Mouse (Mus musculus) lung, embryonic 16.5 days (tissue): ENCODE measurements around the gene Cmtm4. TPM values are rescaled to one million over a fixed set of nuclear protein-coding genes. Genes with fewer than 3 reads are reported as not detected.

Source experiments
- ATAC-seq: fragments of 200-750 bp; cut with Nextera tagmentation; 2 replicates; pipeline ENCODE4 v1.8.0; 2017; ENCODE audit warnings: low read depth, mild to moderate bottlenecking, moderate library complexity
- H3K27ac ChIP-seq: fragments of 300-500 bp; sonication (generic); 2 replicates; pipeline ENCODE4 v1.5.1; 2014; ENCODE audit warnings: mild to moderate bottlenecking, control low read depth, low read length
- H3K27me3 ChIP-seq: fragments of 300-500 bp; sonication (generic); 2 replicates; pipeline ENCODE4 v1.6.1; 2014; ENCODE audit warnings: low read depth, low read length, mixed read lengths; ENCODE audit not compliant: control insufficient read depth, insufficient read depth
- H3K36me3 ChIP-seq: fragments of 300-500 bp; sonication (generic); 2 replicates; pipeline ENCODE4 v1.6.1; 2014; ENCODE audit warnings: low read length; ENCODE audit not compliant: control insufficient read depth, insufficient read depth
- H3K4me1 ChIP-seq: fragments of 300-500 bp; sonication (generic); replicated peaks from 2 replicates; pipeline ENCODE4 v1.6.1; 2014; ENCODE audit warnings: low read length, mixed read lengths; ENCODE audit not compliant: control insufficient read depth, insufficient read depth
- H3K4me2 ChIP-seq: fragments of 300-500 bp; sonication (generic); 2 replicates; pipeline ENCODE4 v1.6.1; 2014; ENCODE audit warnings: low read depth, low read length, control low read depth
- H3K4me3 ChIP-seq: fragments of 300-500 bp; sonication (generic); 2 replicates; pipeline ENCODE4 v1.5.1; 2014; ENCODE audit warnings: mild to moderate bottlenecking, low read length, control low read depth
- H3K9ac ChIP-seq: fragments of 300-500 bp; sonication (generic); 2 replicates; pipeline ENCODE4 v1.6.1; 2014; ENCODE audit warnings: low read length, control low read depth
- H3K9me3 ChIP-seq: fragments of 300-500 bp; sonication (generic); 2 replicates; pipeline ENCODE4 v1.6.1; 2016; ENCODE audit warnings: low read length; ENCODE audit not compliant: control insufficient read depth
- WGBS: fragments of 180-500 bp; shearing (Covaris S2); extraction: QIAGEN DNeasy Blood & Tissue Kit; methylation state at CpG from one replicate; pipeline ENCODE4 v1.1.7; 2014; 5-methylcytosine and 5-hydroxymethylcytosine counted together
- polyA plus RNA-seq: library from polyadenylated mRNA; unstranded; fragments of >200 nt; fragmentation: Nextera tagmentation; extraction: Ambion mirVana; gene quantifications from 2 replicates; pipeline ENCODE4 v1.2.1, GENCODE M21; 2015

Cmtm4 gene
- polyA plus RNA-seq, 1 experiment from 2014 or later: 2.6 TPM

- Histone ChIP-seq H3K27ac (no peak overlapping the region), H3K4me1 (peaks cover 27% of the 10 kb centered on the region), H3K9ac (no peak overlapping the region), H3K9me3 (no peaks in the 10 kb centered on the region), H3K4me2 (no peak overlapping the region), H3K36me3 (no peaks in the 10 kb centered on the region), H3K4me3 (no peak overlapping the region), H3K27me3 (no peaks in the 10 kb centered on the region)
- 70% methylated on average over 3 of the region's 3 CpGs for WGBS
- no peak for ATAC-seq
These were observed 11.6 kb downstream of the Cmtm4 start for GRCm38 (mm10) chr8:104383977-104384376.

GRCm38 (mm10) chr8:104383296-104383695 lies 12.3 kb downstream of the Cmtm4 start:
- Histone ChIP-seq H3K4me2 (no peak overlapping the region), H3K4me1 (peaks cover 27% of the 10 kb centered on the region), H3K27ac (no peak overlapping the region)

GRCm38 (mm10) chr8:104380961-104381411 lies 14.6 kb downstream of the Cmtm4 start:
- Histone ChIP-seq H3K4me3 (no peak overlapping the region), H3K9ac (no peak overlapping the region), H3K27me3 (no peaks in the 10 kb centered on the region), H3K9me3 (no peaks in the 10 kb centered on the region), H3K4me1 (peaks cover 18% of the 10 kb centered on the region), H3K36me3 (no peaks in the 10 kb centered on the region), H3K4me2 (no peak overlapping the region), H3K27ac (no peak overlapping the region)
- 82% methylated on average over 5 of the region's 5 CpGs for WGBS
- ATAC-seq: no peak

More at GRCm38 (mm10) chr8:104383296-104383695, 12.3 kb downstream of the Cmtm4 start:
- H3K9me3 ChIP-seq: no peaks in the 10 kb centered on the region
- ATAC-seq: no peak
- H3K4me3 ChIP-seq: no peak overlapping the region
- H3K36me3 ChIP-seq: no peaks in the 10 kb centered on the region
- WGBS: 45% methylated on average over 2 of the region's 2 CpGs
- H3K9ac ChIP-seq: no peak overlapping the region
- no peaks in the 10 kb centered on the region for H3K27me3 ChIP-seq

GRCm38 (mm10) chr8:104380269-104380668 lies 15.3 kb downstream of the Cmtm4 start:
- no peak overlapping the region for H3K27ac ChIP-seq
- no peaks in the 10 kb centered on the region for H3K36me3 ChIP-seq
- no peak overlapping the region for H3K4me3 ChIP-seq
- H3K27me3 ChIP-seq: no peaks in the 10 kb centered on the region
- peaks cover 25% of the 10 kb centered on the region for H3K4me1 ChIP-seq
- no peak for ATAC-seq
- no peak overlapping the region for H3K4me2 ChIP-seq
- 74% methylated on average over 7 of the region's 7 CpGs for WGBS
- no peaks in the 10 kb centered on the region for H3K9me3 ChIP-seq
- H3K9ac ChIP-seq: no peak overlapping the region

GRCm38 (mm10) chr8:104379301-104379836 lies 16.2 kb downstream of the Cmtm4 start:
- Histone ChIP-seq H3K9ac (no peak overlapping the region), H3K27ac (no peak overlapping the region), H3K4me2 (no peak overlapping the region), H3K27me3 (no peaks in the 10 kb centered on the region), H3K36me3 (no peaks in the 10 kb centered on the region), H3K9me3 (no peaks in the 10 kb centered on the region), H3K4me1 (peaks cover 32% of the 10 kb centered on the region), H3K4me3 (no peak overlapping the region)
- ATAC-seq: no peak
- 55% methylated on average over 10 of the region's 10 CpGs for WGBS

GRCm38 (mm10) chr8:104376669-104377068 lies 18.9 kb downstream of the Cmtm4 start:
- ATAC-seq: no peak
- Histone ChIP-seq H3K4me3 (no peak overlapping the region), H3K4me1 (peaks cover 21% of the 10 kb centered on the region), H3K27me3 (no peaks in the 10 kb centered on the region), H3K27ac (no peak overlapping the region), H3K4me2 (no peak overlapping the region), H3K36me3 (no peaks in the 10 kb centered on the region), H3K9ac (no peak overlapping the region), H3K9me3 (no peaks in the 10 kb centered on the region)
- 52% methylated on average over 11 of the region's 11 CpGs for WGBS

GRCm38 (mm10) chr8:104375959-104376358 lies 19.6 kb downstream of the Cmtm4 start:
- no peaks in the 10 kb centered on the region for H3K36me3 ChIP-seq
- no peaks in the 10 kb centered on the region for H3K9me3 ChIP-seq
- no peak overlapping the region for H3K4me2 ChIP-seq
- H3K4me1 ChIP-seq: peaks cover 21% of the 10 kb centered on the region
- 0 out of 2 replicates have a peak, but pooled peaks have one; percentile 4 for ATAC-seq
- H3K27ac ChIP-seq: peak overlapping the region; percentile 75; the same call in 1 of the 2 replicates
- 59% methylated on average over 5 of the region's 5 CpGs for WGBS
- no peak overlapping the region for H3K4me3 ChIP-seq
- peak overlapping the region; percentile 32; the same call in 1 of the 2 replicates for H3K9ac ChIP-seq
- no peaks in the 10 kb centered on the region for H3K27me3 ChIP-seq

- no peak overlapping the region for H3K4me3 ChIP-seq
- peak overlapping the region; percentile 75 for H3K27ac ChIP-seq
- H3K27me3 ChIP-seq: no peaks in the 10 kb centered on the region
- peak; percentile 63 for ATAC-seq
- peak overlapping the region; percentile 27; the same call in 1 of the 2 replicates for H3K4me2 ChIP-seq
- H3K9me3 ChIP-seq: no peaks in the 10 kb centered on the region
- peaks cover 22% of the 10 kb centered on the region for H3K4me1 ChIP-seq
- H3K36me3 ChIP-seq: no peaks in the 10 kb centered on the region
- peak overlapping the region; percentile 32 for H3K9ac ChIP-seq
- 26% methylated on average over 14 of the region's 14 CpGs for WGBS
These were observed 20.5 kb downstream of the Cmtm4 start for GRCm38 (mm10) chr8:104374864-104375846.

GRCm38 (mm10) chr8:104374269-104374668 lies 21.3 kb downstream of the Cmtm4 start:
- WGBS: 60% methylated on average over 11 of the region's 11 CpGs

More at GRCm38 (mm10) chr8:104374269-104374668, 21.3 kb downstream of the Cmtm4 start:
- Histone ChIP-seq H3K27me3 (no peaks in the 10 kb centered on the region), H3K4me1 (peaks cover 27% of the 10 kb centered on the region), H3K4me2 (no peak overlapping the region), H3K27ac (no peak overlapping the region), H3K9ac (no peak overlapping the region), H3K36me3 (no peaks in the 10 kb centered on the region), H3K9me3 (no peaks in the 10 kb centered on the region), H3K4me3 (no peak overlapping the region)
- no peak for ATAC-seq
